ENCODE assay signal across 8 mouse cellular contexts in genomic region chr9:108560227-108560841, GRCm38 (mm10). TPM values are rescaled to one million over a fixed set of nuclear protein-coding genes. Genes with fewer than 3 reads are reported as not detected.
DNase-seq lines count a peak whose midpoint lies in the region; ATAC-seq and TF ChIP-seq lines count a peak whose summit lies in the region.

Gene Impdh2 (plus strand): TSS chr9:108560286.

- ATAC-seq in cerebellum, adult (ENCODE audit: insufficient number of reproducible peaks, low FRiP score, low TSS enrichment), result peak; percentile 87
- peak; percentile 99 for ATAC-seq in forebrain, embryonic 13.5 days
- ATAC-seq in liver, postnatal 0 days, result peak; percentile 99
- ATAC-seq in neural tube, embryonic 14.5 days (ENCODE audit: low read depth), result peak; percentile 98

- peak within 1 kb of the TSS; percentile 75 for H3K4me2 ChIP-seq in forebrain, embryonic 13.5 days
- peak within 1 kb of the TSS; percentile 94 for H3K4me2 ChIP-seq in liver, postnatal 0 days (ENCODE audit: low read depth, low read length)
- H3K4me2 ChIP-seq in neural tube, embryonic 14.5 days (ENCODE audit: low read depth, low read length), result peak within 1 kb of the TSS; percentile 92

- peak; percentile 80 for TF ChIP-seq POLR2A in ES-Bruce4 (IDR thresholded peaks at IDR 0.05; ENCODE audit: insufficient read depth, low read length)

- peaks cover 72% of the 10 kb centered on the region for H3K36me3 ChIP-seq in ES-Bruce4 (ENCODE audit: control insufficient read depth, insufficient read depth, low read length, poor library complexity, severe bottlenecking)
- H3K36me3 ChIP-seq in forebrain, embryonic 13.5 days (ENCODE audit: poor library complexity, severe bottlenecking), result peaks cover 82% of the 10 kb centered on the region
- peaks cover 67% of the 10 kb centered on the region for H3K36me3 ChIP-seq in liver, postnatal 0 days (replicated peaks; ENCODE audit: insufficient read depth, low read length)
- peaks cover 46% of the 10 kb centered on the region for H3K36me3 ChIP-seq in neural tube, embryonic 14.5 days (ENCODE audit: control insufficient read depth, insufficient read depth, low read length)

- peak within 1 kb of the TSS; percentile 100 for H3K4me3 ChIP-seq in ES-Bruce4 (ENCODE audit: low read depth, low read length)
- H3K4me3 ChIP-seq in forebrain, embryonic 13.5 days, result peak within 1 kb of the TSS; percentile 46
- H3K4me3 ChIP-seq in liver, postnatal 0 days (ENCODE audit: low read depth, low read length), result peak within 1 kb of the TSS; percentile 66
- peak within 1 kb of the TSS; percentile 54 for H3K4me3 ChIP-seq in neural tube, embryonic 14.5 days (ENCODE audit: low read depth, low read length)

- H3K4me1 ChIP-seq in ES-Bruce4 (ENCODE audit: control insufficient read depth, insufficient read depth, low read length), result no peaks in the 10 kb centered on the region
- H3K4me1 ChIP-seq in forebrain, embryonic 13.5 days, result peaks cover 18% of the 10 kb centered on the region
- H3K4me1 ChIP-seq in liver, postnatal 0 days (ENCODE audit: insufficient read depth), result peaks cover 14% of the 10 kb centered on the region
- no peaks in the 10 kb centered on the region; the same call in 1 of the 2 replicates for H3K4me1 ChIP-seq in neural tube, embryonic 14.5 days (ENCODE audit: control insufficient read depth, insufficient read depth, low read length)

- H3K9me3 ChIP-seq in ES-Bruce4 (replicated peaks; ENCODE audit: control insufficient read depth, insufficient read depth, low read length, poor library complexity, severe bottlenecking), result no peaks in the 10 kb centered on the region
- H3K9me3 ChIP-seq in forebrain, embryonic 13.5 days (replicated peaks), result no peaks in the 10 kb centered on the region
- no peaks in the 10 kb centered on the region for H3K9me3 ChIP-seq in liver, postnatal 0 days (ENCODE audit: low read length)
- no peaks in the 10 kb centered on the region for H3K9me3 ChIP-seq in neural tube, embryonic 14.5 days (ENCODE audit: control insufficient read depth, low read length)

- WGBS in forebrain, embryonic 13.5 days, result under 1% methylated on average over 51 of the region's 53 CpGs
- WGBS in large intestine, adult 2 months, result under 1% methylated on average over 53 of the region's 53 CpGs
- under 1% methylated on average over 52 of the region's 53 CpGs for WGBS in liver, postnatal 0 days (ENCODE audit: insufficient replicate concordance)
- WGBS in neural tube, embryonic 14.5 days, result under 1% methylated on average over 51 of the region's 53 CpGs

- H3K27ac ChIP-seq in ES-Bruce4 (ENCODE audit: insufficient read depth, low read length), result peak within 1 kb of the TSS; percentile 3; the same call in 1 of the 2 replicates
- peak within 1 kb of the TSS; percentile 44 for H3K27ac ChIP-seq in forebrain, embryonic 13.5 days
- H3K27ac ChIP-seq in liver, postnatal 0 days (ENCODE audit: low read depth), result peak within 1 kb of the TSS; percentile 75
- peak within 1 kb of the TSS; percentile 74 for H3K27ac ChIP-seq in neural tube, embryonic 14.5 days (ENCODE audit: low read depth, low read length)

- no peak for TF ChIP-seq CTCF in ES-Bruce4 (IDR thresholded peaks at IDR 0.05; ENCODE audit: low read depth, low read length)
- TF ChIP-seq CTCF in liver, postnatal 0 days (IDR thresholded peaks at IDR 0.05; ENCODE audit: low read depth), result peak; percentile 22

- peak; percentile 98 for DNase-seq in heart, postnatal 10 days
- peak; percentile 80 for DNase-seq in large intestine, adult 2 months (ENCODE audit: low read depth, low spot score)
- peak; percentile 97 for DNase-seq in liver, postnatal 0 days
- DNase-seq in testis, postnatal 10 days (ENCODE audit: low spot score), result peak; percentile 97

- H3K9ac ChIP-seq in ES-Bruce4 (ENCODE audit: low read depth, poor library complexity, severe bottlenecking), result peak within 1 kb of the TSS; percentile 88
- peak within 1 kb of the TSS; percentile 77 for H3K9ac ChIP-seq in forebrain, embryonic 13.5 days
- peak within 1 kb of the TSS; percentile 84 for H3K9ac ChIP-seq in liver, postnatal 0 days (replicated peaks)
- peak within 1 kb of the TSS; percentile 72 for H3K9ac ChIP-seq in neural tube, embryonic 14.5 days (replicated peaks; ENCODE audit: low read depth, low read length)

- H3K27me3 ChIP-seq in ES-Bruce4 (ENCODE audit: control insufficient read depth, insufficient read depth, low read length, poor library complexity, severe bottlenecking), result no peaks in the 10 kb centered on the region
- H3K27me3 ChIP-seq in forebrain, embryonic 13.5 days, result no peaks in the 10 kb centered on the region
- H3K27me3 ChIP-seq in liver, postnatal 0 days (ENCODE audit: insufficient read depth, low read length), result no peaks in the 10 kb centered on the region
- no peaks in the 10 kb centered on the region for H3K27me3 ChIP-seq in neural tube, embryonic 14.5 days (ENCODE audit: control insufficient read depth, insufficient read depth, low read length)

- peak; percentile 62; the same call in 1 of the 2 replicates for TF ChIP-seq EP300 in ES-Bruce4 (IDR thresholded peaks at IDR 0.05; ENCODE audit: insufficient read depth, low read depth, low read length)
- no peak for TF ChIP-seq EP300 in liver, postnatal 0 days (IDR thresholded peaks at IDR 0.05; ENCODE audit: low read depth)

- intact Hi-C loops in heart, postnatal 10 days (cut with DNase I), result no loop called here

RNA-seq across cellular contexts. Expression of gene Impdh2, which starts in this region (rescaled TPM):
- 387 and 445 TPM in 2 replicates for polyA plus RNA-seq in ES-Bruce4 (2011; ENCODE audit: insufficient read depth, insufficient read length, low read depth, missing spikeins)
- polyA plus RNA-seq in forebrain, embryonic 13.5 days (2015; fragmentation: Nextera tagmentation; extraction: Ambion mirVana), result 135 and 143 TPM in 2 replicates
- total RNA-seq in heart, postnatal 10 days (2021), result 10 to 100 TPM; 62.3 to 70.0 TPM
- 89.1 and 95.4 TPM in 2 replicates for polyA plus RNA-seq in large intestine, adult 2 months (2012; rRNA removed)
- polyA plus RNA-seq in liver, postnatal 0 days (2015; fragmentation: Nextera tagmentation; extraction: Ambion mirVana), result 45.6 and 49.5 TPM in 2 replicates
- 105 and 119 TPM in 2 replicates for polyA plus RNA-seq in neural tube, embryonic 14.5 days (2014; fragmentation: Nextera tagmentation; extraction: Ambion mirVana)

Comparison
In these comparisons a context has a peak if more than half of its experiments do, and no peak if none do; other contexts are left out.
1. Peak in every context shown above with its lines: DNase-seq, ATAC-seq, H3K4me3 ChIP-seq and H3K27ac ChIP-seq.
2. H3K27ac ChIP-seq: peak in every context shown above with its lines; median percentile 75 in liver, postnatal 0 days; 74 in neural tube, embryonic 14.5 days; 44 in forebrain, embryonic 13.5 days; 3 in ES-Bruce4.
3. H3K4me3 ChIP-seq: peak in every context shown above with its lines; median percentile 100 in ES-Bruce4; 66 in liver, postnatal 0 days; 54 in neural tube, embryonic 14.5 days; 46 in forebrain, embryonic 13.5 days.